In genomic region chr10:41271860-41272259, GRCm38 (mm10) we compare ENCODE assay signal across 9 mouse cellular contexts. TPM values are rescaled to one million over a fixed set of nuclear protein-coding genes. Genes with fewer than 3 reads are reported as not detected.
A peak's percentile ranks its signal among the peaks of the same experiment; 100 is the strongest.
DNase-seq lines count a peak whose midpoint lies in the region; TF ChIP-seq lines count a peak whose summit lies in the region.
"Had no signal": no experiment of that assay in that cellular context is flagged by ENCODE, and none has a peak within 500 bp of the region (broad histone marks: within the 10 kb centered on the region; RNA-seq: fewer than 3 reads in every experiment).

No protein-coding gene starts in this region.

- intact Hi-C loops in left cerebral cortex, adult 2 months (cut with DNase I) = loop anchor here (5.0 kb wide), 1 partner anchor 270 kb away; no protein-coding TSS in a partner anchor

- H3K27ac ChIP-seq in left cerebral cortex, adult 2 months = no peak overlapping the region
- no peak overlapping the region for H3K27ac ChIP-seq in hindbrain, embryonic 10.5 days

- TF ChIP-seq CTCF in left cerebral cortex, adult 2 months (IDR thresholded peaks at IDR 0.05) = peak; percentile 53
- TF ChIP-seq CTCF in E14TG2a.4 (conservative IDR thresholded peaks at IDR 0.05; ENCODE audit: low read length) = peak; percentile 66

- no peaks in the 10 kb centered on the region for H3K27me3 ChIP-seq in E14TG2a.4 (ENCODE audit: insufficient read depth, low read length)
- no peaks in the 10 kb centered on the region for H3K27me3 ChIP-seq in hindbrain, embryonic 10.5 days (ENCODE audit: insufficient read depth, poor library complexity, severe bottlenecking)
- H3K27me3 ChIP-seq: heart, embryonic 12.5 days had no signal

- no peaks in the 10 kb centered on the region for H3K9me3 ChIP-seq in E14TG2a.4 (ENCODE audit: low read length)
- H3K9me3 ChIP-seq in hindbrain, embryonic 10.5 days = no peaks in the 10 kb centered on the region
- H3K9me3 ChIP-seq: heart, embryonic 12.5 days had no signal

- peaks cover 53% of the 10 kb centered on the region for H3K36me3 ChIP-seq in E14TG2a.4 (ENCODE audit: insufficient read depth, low read length)
- 0 out of 2 replicates have a peak, but pooled peaks cover 2% of the 10 kb centered on the region for H3K36me3 ChIP-seq in hindbrain, embryonic 10.5 days

- no peaks in the 10 kb centered on the region for H3K4me1 ChIP-seq in E14TG2a.4 (replicated peaks; ENCODE audit: low read depth, low read length)
- no peaks in the 10 kb centered on the region for H3K4me1 ChIP-seq in hindbrain, embryonic 10.5 days (replicated peaks)
- H3K4me1 ChIP-seq: heart, embryonic 12.5 days had no signal

- H3K4me3 ChIP-seq in left cerebral cortex, adult 2 months = no peak overlapping the region
- H3K4me3 ChIP-seq in E14TG2a.4 (replicated peaks; ENCODE audit: low read length) = no peak overlapping the region
- no peak overlapping the region for H3K4me3 ChIP-seq in hindbrain, embryonic 10.5 days
- H3K4me3 ChIP-seq: heart, embryonic 12.5 days had no signal

- peak; percentile 27 to 69 for DNase-seq in cerebellum, postnatal 14 days
- DNase-seq in cerebellum, adult 11 months = no peak
- DNase-seq in left cerebral cortex, adult 2 months (ENCODE audit: extremely low spot score in 1 of 2, low spot score in 2 of 2) = no peak
- no peak for DNase-seq in left cerebral cortex, adult 11 months (ENCODE audit: low spot score)
- peak; percentile 63 for DNase-seq in embryo, embryonic 11 days
- no peak for DNase-seq in ovary, postnatal 36 days (ENCODE audit: low spot score)
- DNase-seq in hindbrain, embryonic 10.5 days (ENCODE audit: low spot score) = no peak

- WGBS in hindbrain, embryonic 10.5 days = 47% methylated on average over 7 of the region's 7 CpGs

RNA-seq across cellular contexts. Expression of gene Fig4, which starts 31.2 kb away (rescaled TPM):
- 10 to 100 TPM; 25.2 to 25.6 TPM for total RNA-seq in left cerebral cortex, adult 2 months (2021)
- polyA plus RNA-seq in hindbrain, embryonic 10.5 days (2016; fragmentation: Nextera tagmentation; extraction: Ambion mirVana) = 18.8 and 19.6 TPM in 2 replicates

RNA-seq across cellular contexts. Expression of gene Ak9, which starts 31.9 kb away (rescaled TPM):
- under 1 TPM; 0.05 to 0.07 TPM for total RNA-seq in left cerebral cortex, adult 2 months (2021)
- polyA plus RNA-seq in hindbrain, embryonic 10.5 days (2016; fragmentation: Nextera tagmentation; extraction: Ambion mirVana) = 0.16 and 0.34 TPM in 2 replicates

Comparison
In these comparisons a context has a peak if more than half of its experiments do, and no peak if none do; other contexts are left out.
1. DNase-seq: peak in cerebellum, postnatal 14 days (2 of 2) and embryo, embryonic 11 days (single experiment); none in cerebellum, adult 11 months (single experiment), left cerebral cortex, adult 2 months (0 of 2), left cerebral cortex, adult 11 months (single experiment), ovary, postnatal 36 days (single experiment) and hindbrain, embryonic 10.5 days (single experiment).